Mouse (Mus musculus) cortical plate, adult 2 months (tissue): ENCODE results near the gene L2hgdh. TPM values are rescaled to one million over a fixed set of nuclear protein-coding genes. Genes with fewer than 3 reads are reported as not detected.
A peak's percentile ranks its signal among the peaks of the same experiment; 100 is the strongest.

ENCODE experiments used
- H3K27ac ChIP-seq: fragments of 200-500 bp; 2 replicates; pipeline ENCODE4 v1.5.1; 2012; ENCODE audit warnings: low read length, control low read depth, inconsistent platforms; ENCODE audit not compliant: insufficient read depth
- H3K4me1 ChIP-seq: fragments of 200-500 bp; 2 replicates; pipeline ENCODE4 v1.6.1; 2011; ENCODE audit warnings: low read length; ENCODE audit not compliant: control insufficient read depth, insufficient read depth
- H3K4me3 ChIP-seq: fragments of 200-500 bp; 2 replicates; pipeline ENCODE4 v1.5.1; 2011; ENCODE audit warnings: mild to moderate bottlenecking, low read length, control low read depth; ENCODE audit not compliant: insufficient read depth
- CTCF ChIP-seq: fragments of 200-500 bp; IDR thresholded peaks from 2 replicates; pipeline ENCODE4 v1.5.1; 2011; ENCODE audit warnings: mild to moderate bottlenecking, control low read depth, low read length; ENCODE audit not compliant: insufficient read depth; ENCODE audit errors: extremely low read depth
- POLR2A ChIP-seq: fragments of 200-500 bp; IDR thresholded peaks from 2 replicates; pipeline ENCODE4 v1.6.1; 2011; ENCODE audit warnings: mild to moderate bottlenecking, low read length, control low read depth; ENCODE audit not compliant: insufficient read depth; ENCODE audit errors: extremely low read depth
- polyA plus RNA-seq: library from polyadenylated mRNA; depleted of rRNA; stranded (reverse); fragments of >200 nt; gene quantifications from 2 replicates; pipeline ENCODE4 v1.2.3, GENCODE M21; 2012

L2hgdh gene
- polyA plus RNA-seq, 1 experiment, result 11.8 TPM

- TF ChIP-seq POLR2A (no peak), CTCF (no peak)
- H3K27ac ChIP-seq, result no peak overlapping the region
- no peak overlapping the region for H3K4me3 ChIP-seq
- no peaks in the 10 kb centered on the region for H3K4me1 ChIP-seq
Measured at GRCm38 (mm10) chr12:69689094-69689493, 35.6 kb downstream of the L2hgdh start.

DNA sequence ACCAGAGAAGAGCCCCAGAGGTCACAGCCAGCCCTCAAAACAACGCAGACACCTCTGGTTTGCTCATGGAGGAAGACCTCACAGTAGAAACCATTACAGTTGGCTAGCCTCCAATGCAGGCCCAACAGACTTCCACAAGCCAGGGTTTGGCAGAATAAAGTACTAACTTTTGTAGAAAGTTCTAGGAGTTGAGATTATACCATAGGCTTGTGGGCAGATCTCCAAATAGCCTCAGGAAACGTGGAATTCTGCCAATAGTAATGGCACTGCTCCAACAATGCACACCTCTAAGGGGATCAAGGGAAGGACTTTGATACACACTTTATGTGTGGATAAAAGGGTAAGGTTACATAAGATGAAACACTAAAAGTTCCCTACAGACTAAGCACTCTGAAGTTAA lies 36.3 kb downstream of the L2hgdh start:
- H3K4me3 ChIP-seq, result no peak overlapping the region
- H3K4me1 ChIP-seq, result no peaks in the 10 kb centered on the region
- TF ChIP-seq CTCF, result no peak
- no peak for TF ChIP-seq POLR2A
- no peak overlapping the region for H3K27ac ChIP-seq

- Histone ChIP-seq H3K4me1 (peaks cover 4% of the 10 kb centered on the region), H3K4me3 (no peak overlapping the region), H3K27ac (no peak overlapping the region)
- TF ChIP-seq POLR2A (no peak), CTCF (no peak)
Measured at GRCm38 (mm10) chr12:69683537-69683936, 41.1 kb downstream of the L2hgdh start.

- H3K27ac ChIP-seq, result no peak overlapping the region
- H3K4me3 ChIP-seq, result peak overlapping the region; percentile 69; the same call in 1 of the 2 replicates
- H3K4me1 ChIP-seq, result peaks cover 4% of the 10 kb centered on the region
- no peak for TF ChIP-seq CTCF
- TF ChIP-seq POLR2A, result no peak
Measured at GRCm38 (mm10) chr12:69682788-69683419, 41.8 kb downstream of the L2hgdh start.

GRCm38 (mm10) chr12:69682065-69682787 lies 42.4 kb downstream of the L2hgdh start:
- H3K27ac ChIP-seq, result peak overlapping the region; percentile 66
- TF ChIP-seq POLR2A (no peak), CTCF (no peak)
- peaks cover 4% of the 10 kb centered on the region for H3K4me1 ChIP-seq
- peak overlapping the region; percentile 69 for H3K4me3 ChIP-seq

GRCm38 (mm10) chr12:69681566-69682061 lies 43.1 kb downstream of the L2hgdh start, which contains the start of gene Sos2:
Gene Sos2, minus strand, starts transcription at chr12:69681852.
- peak within 1 kb of the TSS; percentile 69 for H3K4me3 ChIP-seq
- H3K27ac ChIP-seq, result peak within 1 kb of the TSS; percentile 84
- TF ChIP-seq CTCF (no peak), POLR2A (no peak)
- H3K4me1 ChIP-seq, result peaks cover 4% of the 10 kb centered on the region

DNA sequence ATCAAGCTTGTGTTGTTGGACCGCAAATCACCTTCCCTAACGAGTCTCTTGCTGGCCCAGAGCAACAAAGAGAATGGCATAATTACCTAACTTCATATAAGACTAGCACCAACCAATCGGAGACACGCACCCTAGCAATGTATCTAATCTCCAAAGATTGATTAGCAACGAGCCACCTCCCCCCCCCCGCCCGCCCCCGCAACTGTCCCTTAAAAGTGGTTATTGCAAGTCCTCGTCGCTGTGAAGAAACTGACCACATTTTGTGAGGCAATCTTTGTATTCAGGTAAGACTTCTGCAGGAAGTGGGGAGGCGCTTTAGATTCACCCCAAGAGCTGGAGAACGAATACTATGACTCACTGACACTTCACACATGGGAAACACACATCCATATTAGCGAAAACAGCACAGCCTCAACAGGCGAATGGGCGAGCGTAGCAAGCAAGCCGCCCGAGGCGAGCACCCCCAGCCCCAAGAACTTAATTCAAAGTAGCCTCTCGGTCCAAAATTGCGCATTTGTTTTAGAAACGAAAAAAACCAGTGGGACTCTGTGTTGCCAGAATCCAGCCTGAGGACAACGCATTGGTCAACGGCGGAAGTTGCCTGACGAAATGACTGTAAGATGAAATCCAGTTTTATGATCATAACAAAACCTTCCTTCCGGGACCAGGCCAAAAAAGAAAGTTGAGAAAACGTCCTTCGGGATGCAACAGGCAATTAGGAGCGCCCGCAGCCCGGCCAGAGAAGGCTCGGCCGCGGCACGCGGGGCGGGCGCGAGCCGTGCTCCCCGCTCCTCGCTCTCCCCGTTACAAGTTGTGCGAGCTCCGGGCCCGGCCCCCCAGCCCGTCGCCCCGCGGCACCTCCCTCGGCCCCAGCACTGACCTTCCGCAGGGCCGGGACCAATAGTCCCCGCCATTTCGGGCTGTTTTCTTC lies 43.8 kb downstream of the L2hgdh start:
- TF ChIP-seq POLR2A, result no peak
- Histone ChIP-seq H3K4me3 (peak overlapping the region; percentile 69), H3K4me1 (peaks cover 4% of the 10 kb centered on the region), H3K27ac (peak overlapping the region; percentile 84)

DNA sequence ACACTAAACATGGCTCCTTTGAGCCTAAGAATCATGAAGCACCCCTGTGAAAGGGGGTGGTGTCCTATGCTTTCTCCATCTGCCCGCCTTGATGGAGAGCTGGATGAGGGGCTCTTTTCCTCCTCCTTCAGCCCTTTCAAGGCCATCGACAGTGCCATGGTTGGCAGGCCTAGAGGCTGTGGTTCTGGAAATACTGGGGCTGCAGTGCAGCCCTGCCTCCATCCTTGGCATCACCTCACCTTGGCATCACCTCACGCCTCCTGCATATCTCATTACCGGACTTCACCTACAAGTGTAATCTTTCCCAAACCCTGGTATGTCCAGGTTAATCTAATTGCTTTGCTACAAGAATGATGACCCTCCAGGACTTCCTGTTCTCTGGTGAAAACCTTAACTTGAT lies 48.5 kb downstream of the L2hgdh start:
- Histone ChIP-seq H3K27ac (no peak overlapping the region), H3K4me1 (peaks cover 2% of the 10 kb centered on the region), H3K4me3 (no peak overlapping the region)
- TF ChIP-seq CTCF (no peak), POLR2A (no peak)

GRCm38 (mm10) chr12:69674576-69675537 lies 49.8 kb downstream of the L2hgdh start:
- TF ChIP-seq CTCF (no peak), POLR2A (no peak)
- Histone ChIP-seq H3K4me3 (no peak overlapping the region), H3K27ac (no peak overlapping the region), H3K4me1 (no peaks in the 10 kb centered on the region)
